Mouse (Mus musculus): ENCODE data around the gene Zfp599.

DNA sequence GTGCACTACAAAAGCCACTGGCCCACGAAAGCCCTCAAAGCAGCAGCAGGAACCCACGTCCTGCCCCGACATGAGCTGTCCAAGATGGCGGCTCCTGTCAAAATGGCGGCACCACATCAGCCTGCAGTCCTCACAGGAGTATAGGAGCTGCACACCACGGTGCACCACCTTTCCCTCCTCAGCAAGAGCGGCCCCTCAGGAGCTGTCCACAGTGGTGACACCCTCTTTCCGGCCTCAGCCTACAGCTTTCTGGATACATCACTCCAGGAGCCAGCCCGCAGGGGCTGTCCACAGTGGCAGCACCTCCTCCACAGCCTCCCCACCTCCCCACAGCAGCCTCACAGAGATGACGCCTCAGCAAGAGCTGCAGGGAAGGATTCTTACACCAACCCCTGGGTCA lies 2.9 kb upstream of the Zfp599 start:
- TF ChIP-seq POLR2A (IDR thresholded peaks at IDR 0.05; ENCODE audit: borderline replicate concordance, control insufficient read depth, low read depth, low read length), result no peak
- TF ChIP-seq CTCF (IDR thresholded peaks at IDR 0.05; ENCODE audit: control insufficient read depth, insufficient read depth, low read length), result no peak
